Mouse (Mus musculus): Measurements from ENCODE around the gene Fkbpl.

The Fkbpl gene

DNA sequence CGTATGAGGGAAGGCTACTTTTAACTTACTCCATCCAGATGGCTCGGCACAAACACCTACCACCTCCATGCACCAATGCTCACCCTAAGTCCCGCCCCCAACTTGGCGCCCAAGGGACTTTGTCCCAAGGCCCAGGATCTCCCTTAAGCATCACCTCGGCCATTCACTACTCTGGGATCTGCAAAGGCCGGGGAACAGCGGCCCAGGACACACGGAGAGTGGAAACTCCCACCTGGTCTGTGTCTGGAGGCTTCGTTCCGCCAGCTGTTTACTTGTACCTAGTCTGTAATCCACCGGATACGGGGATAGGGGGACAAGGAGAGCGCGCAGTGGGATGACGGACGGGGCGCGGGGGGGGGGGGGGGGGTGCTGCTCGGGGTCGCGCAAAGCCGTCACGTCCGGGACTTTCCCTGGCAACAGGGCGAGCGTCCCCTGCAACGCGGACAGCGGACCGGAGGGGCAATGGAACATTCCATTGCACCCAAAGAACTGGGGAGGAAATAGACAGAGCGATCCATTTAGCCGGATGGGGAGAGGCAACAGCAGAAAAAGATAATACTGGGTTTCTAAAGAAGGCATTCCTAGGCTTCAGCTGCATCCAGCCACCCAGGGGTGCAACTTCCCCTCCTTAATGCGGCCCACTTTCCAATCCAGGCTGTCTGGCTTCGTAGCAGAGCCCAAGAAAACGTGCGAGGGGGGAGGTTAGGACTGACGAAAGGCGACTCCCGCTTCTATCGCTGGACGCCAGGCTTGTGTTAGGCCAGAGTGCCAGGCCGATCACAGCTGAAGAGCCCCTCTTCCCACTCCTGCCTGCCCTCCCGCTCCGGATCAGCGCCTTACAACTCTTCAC, 17.2 kb upstream of the Fkbpl start:
- peak; percentile 86 to 93 for DNase-seq

DNA sequence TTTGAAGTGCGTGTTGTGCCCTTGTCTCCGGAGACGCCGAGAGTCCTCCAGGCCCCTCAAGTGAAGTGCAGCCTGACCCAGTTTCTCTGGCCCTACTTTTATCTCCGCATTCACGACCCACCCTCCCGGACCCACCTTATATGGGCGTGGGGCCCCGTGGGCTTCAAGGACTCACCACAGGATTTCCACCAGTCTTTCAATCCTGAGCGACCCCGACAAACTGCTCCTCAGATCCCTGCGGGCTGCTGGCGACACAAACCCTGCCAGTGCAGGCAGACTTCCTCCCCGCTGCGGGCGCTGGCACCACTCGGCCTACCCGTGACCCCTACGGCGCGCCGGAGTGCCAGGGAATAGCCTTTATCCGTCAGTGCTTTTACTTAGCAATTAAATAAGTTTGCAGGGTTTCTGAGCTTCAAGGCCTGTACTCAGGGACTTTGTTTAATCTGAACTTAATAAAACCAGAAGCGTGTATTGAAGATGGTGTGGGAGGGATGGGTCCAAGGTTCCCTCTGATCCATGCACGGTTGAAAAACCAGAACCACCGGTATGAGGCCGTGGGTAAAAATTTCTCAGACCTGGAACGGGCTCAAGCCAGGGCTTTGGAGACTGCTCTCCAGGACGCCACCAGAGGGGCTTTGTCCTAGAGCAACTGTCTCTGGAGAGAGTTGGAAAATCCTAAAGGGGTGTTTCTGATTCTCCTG, 16.5 kb upstream of the Fkbpl start, which contains the start of gene Ppt2:
Gene Ppt2 (minus strand): TSS at position 568 of the 701 bp plus-strand sequence.
- peak; percentile 82 to 86 for DNase-seq

DNA sequence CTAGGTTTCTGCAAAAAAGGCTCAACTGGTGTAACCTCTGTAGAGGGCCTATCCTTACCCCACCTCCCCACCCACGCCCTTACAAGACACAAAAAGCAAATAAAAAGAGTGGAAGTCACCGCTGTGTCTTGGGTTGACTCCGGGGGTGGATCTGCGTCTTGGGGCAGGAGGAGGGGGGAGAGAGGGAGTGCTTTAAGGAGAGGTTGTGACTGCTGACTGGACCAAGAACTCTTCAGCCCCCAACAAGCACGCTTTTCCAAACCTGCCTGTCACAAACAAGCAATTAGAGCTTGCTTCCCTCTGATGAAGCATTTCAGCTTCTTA, 16.0 kb upstream of the Fkbpl start:
- DNase-seq, result no peak

DNA sequence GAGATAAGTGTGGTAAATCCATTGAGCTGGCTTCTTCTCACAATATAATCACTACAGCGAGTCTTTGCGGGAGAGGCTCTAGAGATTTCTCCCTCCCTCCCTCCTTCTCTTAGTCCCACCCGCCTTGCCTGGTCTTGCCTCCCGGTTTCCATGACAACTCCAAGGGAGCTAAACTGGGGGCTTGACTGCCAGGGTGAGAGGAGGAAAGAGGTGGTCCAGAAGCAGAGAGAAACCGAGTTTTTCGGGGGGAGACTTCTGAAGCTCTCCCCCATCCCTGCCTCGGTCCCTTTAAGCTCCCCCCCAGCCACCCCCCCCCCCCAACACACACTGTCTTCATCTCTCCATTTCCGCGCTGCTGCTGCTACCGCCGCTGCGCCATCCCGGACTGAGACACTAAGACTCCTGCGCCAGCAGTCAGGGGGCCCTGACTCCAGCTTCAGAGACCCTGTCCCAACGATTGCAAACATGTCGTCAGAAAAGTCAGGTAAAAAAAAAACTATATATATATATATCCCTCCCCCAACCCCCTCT, 15.3 kb upstream of the Fkbpl start, which contains the start of gene Prrt1:
Gene Prrt1 (plus strand): TSS at position 313 of the 531 bp plus-strand sequence.
- DNase-seq, result peak; percentile 63 to 71

DNA sequence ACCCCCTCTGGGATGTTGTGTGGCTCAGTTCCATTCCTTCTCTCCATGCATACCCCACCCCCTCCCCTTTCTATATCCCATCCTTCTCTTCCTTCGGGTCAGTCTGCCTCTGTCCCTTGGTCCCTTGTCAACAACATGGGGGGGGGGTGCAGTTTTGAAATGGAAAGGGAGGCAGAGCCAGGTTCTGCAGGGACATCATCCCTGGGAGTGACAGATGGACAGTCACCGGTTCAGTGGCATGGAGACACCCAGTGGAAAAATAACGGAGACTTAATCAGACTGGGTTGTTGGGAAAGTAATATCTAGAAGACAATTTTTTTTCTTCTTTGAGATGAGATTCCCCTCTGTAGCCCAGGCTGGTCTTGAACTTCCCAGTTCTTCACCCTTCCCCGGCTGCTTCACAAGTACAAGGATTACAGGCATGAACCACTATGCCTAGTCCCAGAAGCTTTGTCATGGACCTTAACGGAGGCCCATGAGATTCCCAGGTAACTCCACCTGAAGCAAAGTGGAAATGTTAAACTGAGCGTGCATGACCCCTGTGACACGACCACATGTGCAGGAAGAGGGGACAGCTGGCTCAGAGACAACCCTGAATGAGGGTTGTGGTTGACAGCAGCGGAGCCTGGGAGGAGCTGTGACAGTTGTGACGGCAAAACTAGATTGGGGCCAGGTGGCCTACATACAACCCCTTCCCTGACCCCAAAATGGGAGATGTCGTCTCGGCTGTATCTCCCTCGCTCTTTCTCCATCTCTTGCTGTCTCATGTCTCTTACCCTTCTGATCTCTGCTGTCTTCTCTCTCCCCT, 14.6 kb upstream of the Fkbpl start:
- peak; percentile 68 to 77 for DNase-seq

DNA sequence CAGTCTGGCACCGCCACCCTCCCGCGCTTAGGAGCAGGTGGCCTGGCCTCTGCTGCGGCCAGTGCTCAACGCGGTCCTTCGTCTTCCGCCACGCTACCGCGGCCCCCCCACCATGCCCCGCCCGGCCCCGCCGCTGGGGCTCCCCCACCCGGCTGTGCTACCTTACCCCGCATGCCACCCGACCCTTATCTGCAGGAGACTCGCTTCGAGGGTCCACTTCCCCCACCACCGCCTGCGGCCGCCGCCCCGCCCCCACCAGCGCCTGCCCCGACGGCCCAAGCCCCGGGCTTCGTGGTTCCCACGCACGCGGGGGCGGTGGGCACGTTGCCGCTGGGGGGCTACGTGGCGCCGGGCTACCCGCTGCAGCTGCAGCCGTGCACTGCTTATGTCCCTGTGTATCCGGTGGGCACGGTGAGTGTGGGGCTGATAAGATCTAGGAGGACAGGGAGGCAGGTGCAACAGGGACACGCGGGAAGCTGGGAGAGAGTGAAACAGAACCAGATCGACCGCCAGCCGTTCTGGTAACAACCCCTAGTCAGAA, 13.7 kb upstream of the Fkbpl start:
- DNase-seq, result peak; percentile 55 to 68

DNA sequence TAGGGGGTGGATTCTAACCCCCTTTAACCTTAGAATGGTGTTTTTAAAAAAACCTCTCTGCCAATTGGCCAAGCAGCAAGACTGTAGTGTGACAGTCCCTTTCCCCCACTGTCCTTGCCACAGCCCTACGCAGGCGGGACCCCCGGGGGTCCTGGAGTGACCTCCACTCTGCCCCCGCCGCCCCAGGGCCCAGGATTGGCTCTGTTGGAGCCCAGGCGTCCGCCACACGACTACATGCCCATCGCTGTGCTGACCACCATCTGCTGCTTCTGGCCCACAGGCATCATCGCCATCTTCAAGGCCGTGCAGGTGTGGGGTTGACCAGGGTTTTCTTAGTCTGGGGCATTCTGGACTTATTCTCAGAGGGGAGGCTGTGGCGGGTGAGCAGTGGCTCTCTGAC, 12.9 kb upstream of the Fkbpl start:
- DNase-seq, result peak; percentile 52 to 62

DNA sequence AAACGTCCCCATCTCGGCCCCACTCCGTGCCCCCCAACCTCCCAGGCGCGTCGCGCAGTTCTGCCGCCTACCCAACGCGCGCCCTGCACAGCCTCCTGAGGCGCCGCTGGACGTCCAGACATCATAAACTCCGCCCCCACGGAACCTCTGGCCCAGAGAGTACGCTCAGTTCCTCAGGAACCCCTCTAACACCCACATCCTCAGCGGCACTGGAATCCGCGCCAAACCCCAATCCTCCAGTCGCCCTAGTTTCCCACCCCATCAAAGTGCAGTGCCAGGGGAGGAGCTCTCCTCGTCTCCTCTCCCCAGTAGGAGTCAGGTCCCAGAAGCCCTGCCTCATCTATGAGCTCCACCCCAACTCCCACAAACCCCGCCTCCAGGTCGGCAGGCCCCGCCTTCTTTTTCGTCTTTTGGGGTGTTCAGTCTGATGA, 12.3 kb upstream of the Fkbpl start:
- peak; percentile 86 to 91 for DNase-seq

DNA sequence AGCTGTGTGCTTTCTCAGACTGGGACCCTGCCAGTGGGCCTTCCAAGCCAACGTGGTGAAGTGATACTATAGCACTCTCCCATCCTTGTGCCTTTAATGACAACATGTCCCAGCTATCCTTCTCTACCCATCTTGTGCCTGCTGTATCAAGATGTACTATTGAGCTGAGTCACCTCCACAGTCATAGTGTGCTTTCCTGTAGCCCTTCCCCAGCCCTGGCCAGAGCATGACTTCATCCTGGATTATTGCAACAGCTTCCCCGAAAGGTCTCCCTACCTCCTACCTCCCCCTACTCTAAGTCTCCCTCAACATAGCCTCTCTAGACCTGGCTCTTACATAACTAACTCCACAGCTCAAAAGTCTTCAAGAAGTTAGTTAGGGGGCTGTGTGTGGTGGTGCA, 8.9 kb upstream of the Fkbpl start:
- no peak for DNase-seq

DNA sequence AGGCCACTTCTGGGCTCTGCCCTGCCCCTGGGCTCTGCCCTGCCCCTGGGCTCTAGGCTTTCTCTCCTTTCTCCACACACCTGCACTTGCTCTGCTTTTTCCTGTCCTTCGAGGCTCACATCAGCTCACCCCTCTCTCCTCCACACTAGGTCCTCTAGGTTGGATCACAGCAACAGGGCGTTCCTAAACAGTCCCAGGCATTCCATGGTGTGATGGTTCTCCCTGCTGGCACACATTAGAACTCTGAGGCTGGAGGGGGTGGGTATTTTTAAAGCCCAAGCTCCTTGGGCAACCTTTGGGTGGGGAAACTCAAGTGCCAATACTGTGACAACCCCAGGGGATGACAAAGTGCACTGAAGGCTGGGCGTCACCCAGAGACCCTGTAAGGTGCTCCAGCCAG, 7.1 kb upstream of the Fkbpl start:
- no peak for DNase-seq

DNA sequence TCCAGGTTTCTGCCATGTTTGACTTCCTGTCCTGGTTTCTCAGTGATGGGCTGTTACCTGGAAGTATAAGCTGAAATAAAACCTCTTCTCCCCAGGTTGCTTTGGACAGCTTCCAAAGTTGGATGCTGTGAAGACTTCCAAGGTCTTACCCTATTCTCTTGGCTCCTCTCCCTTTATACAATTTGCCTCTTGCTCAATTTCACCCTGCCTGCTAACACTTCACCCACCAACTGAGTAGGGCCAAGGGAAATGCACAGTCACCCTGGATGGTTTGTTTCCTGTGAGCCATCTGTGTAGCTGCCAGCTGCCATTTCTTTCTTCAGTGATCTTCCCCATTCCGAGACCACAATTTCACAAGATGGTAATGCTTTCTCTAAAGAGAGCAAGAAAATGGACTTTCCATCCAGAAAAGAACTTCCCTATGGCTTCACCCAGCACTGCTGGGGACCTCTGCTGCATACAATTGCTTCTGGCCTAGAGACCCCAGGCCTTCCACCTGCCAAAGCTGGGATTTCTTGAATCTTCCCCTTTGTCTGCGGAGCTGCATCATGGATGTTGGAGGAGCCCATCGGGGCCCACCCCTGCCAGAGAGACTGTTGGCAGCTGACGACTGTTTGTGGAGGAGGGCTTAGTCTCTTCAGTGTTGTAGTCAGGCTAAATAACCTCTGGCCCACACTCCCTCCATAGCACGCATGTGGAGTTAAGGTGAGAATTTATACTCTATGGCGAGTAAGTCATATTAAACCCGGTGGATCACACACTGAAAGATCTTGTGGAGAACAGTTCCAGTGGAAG, 4.9 kb upstream of the Fkbpl start:
- DNase-seq, result peak in 1 of 2 experiments; percentile 28

DNA sequence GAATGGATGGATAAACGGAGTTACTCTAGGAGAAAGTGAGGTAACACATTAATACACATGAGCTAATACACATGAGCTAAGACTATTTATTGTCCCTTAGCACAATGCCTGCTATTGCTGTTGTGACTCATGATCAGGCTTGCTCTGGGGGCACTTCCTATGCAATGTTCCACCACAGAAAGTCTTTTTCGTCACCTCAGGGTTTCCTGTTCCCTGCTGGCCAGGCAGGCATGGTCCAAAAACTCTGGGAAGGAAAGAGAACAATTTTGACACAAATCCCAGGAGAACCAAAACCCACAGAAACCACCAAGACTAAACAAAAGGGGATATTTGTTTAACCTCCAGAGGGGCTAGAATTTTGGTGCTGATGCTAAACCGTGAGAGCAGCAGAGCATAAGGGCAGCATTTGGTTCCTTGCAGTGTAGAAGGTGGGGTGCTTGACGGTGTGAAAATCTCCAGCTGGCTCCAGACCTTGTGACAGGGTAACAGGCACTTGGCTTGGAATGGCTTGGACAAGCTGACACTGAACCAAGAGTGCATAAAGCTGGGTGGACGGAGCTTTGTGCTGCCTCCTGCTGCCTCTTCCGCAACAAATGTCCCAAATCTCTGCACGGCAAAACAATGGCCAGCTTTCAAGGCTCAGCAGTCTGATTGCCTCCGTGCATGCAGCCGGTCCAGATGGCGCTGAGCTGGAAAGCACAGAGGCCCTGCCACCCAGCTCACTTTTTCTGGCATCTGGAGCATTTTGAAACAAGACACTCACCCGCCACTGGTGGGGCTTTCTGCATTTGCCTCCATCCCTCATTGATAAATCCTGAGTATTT, 3.6 kb upstream of the Fkbpl start:
- DNase-seq, result peak; percentile 86 to 90

DNA sequence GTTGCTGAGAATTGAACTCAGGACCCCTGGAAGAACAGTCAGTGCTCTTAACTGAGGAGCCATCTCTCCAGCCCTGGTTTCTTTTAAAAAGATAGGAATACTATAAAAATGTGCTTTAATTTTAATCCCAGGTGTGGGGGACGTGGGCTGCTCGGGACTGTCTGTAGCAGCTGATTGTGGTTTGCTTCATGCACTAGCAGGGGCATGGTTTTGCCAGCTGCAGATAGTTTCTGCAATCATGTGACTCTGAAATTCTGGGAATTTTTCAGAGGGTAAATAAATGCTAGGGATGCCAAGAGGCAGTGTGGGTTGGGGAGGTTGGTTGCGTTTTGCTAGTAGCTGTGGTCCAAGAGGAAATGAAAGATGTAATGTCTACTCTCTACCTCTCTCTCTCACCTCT, 2.6 kb upstream of the Fkbpl start:
- no peak for DNase-seq

DNA sequence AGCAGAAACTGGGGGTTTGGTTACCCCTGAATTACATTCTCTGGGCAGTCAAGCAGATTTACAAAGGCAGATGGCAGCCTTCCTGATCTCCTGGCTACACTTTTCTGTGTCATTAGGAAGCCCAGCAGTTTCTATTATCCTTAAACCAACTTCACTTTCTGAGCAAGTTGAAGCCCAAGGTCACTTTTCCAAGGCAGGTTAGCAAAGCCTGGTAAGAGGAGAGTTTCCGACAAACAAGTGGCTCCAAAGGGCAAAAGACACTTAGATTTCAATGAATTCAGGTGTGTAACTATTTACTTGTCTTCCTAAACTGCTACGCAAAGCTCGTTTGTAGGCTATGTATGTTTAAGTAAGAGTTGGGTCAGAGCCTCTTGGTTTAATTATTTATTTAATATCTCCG, 1.2 kb upstream of the Fkbpl start:
- peak in 1 of 2 experiments; percentile 16 for DNase-seq

DNA sequence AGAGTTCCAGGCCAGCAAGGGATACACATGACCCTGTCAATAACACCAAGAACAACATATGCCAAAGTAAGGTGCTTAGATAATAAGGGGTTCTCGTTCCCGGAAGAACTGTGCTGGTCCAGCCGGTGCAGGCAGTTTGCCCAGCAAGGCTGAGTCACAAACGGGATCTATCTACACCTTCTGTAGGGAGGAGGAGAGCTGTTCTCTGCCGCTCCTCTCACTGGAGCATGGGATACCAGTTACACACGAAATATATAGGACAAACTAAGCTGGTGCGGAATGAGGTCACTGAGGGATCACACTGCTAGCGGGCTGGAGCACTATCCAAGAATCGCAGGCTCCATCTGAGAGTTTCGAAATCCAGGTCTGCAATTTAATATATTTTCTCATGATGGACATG, 620 bp upstream of the Fkbpl start:
- DNase-seq, result peak; percentile 76 to 79

DNA sequence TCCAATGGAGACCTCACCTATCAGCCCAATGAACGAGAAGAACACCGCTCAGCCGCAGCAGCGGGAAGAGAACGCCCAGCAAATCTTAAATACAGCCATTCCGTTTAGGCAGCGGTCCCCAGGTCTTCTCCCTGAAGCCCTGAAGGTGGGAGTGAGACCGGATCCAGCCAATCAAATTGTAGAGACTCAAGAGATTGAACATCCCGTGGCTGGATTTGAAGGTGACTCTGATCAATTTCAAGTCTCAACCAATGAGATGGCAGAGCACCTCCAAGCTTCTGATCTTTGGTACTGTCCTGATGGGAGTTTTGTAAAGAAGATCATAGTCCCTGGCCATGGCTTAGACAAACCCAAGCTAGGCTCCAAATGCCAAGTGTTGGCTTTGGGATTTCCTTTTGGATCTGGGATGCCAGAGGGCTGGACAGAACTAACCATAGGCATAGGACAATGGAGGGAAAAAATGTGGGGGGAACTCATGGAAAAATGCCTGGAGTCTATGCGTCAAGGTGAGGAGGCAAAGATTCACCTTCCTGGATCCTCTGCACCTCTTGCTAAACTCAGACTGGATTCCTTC, 779 bp downstream of the Fkbpl start:
- peak in 1 of 2 experiments; percentile 22 for DNase-seq

DNA sequence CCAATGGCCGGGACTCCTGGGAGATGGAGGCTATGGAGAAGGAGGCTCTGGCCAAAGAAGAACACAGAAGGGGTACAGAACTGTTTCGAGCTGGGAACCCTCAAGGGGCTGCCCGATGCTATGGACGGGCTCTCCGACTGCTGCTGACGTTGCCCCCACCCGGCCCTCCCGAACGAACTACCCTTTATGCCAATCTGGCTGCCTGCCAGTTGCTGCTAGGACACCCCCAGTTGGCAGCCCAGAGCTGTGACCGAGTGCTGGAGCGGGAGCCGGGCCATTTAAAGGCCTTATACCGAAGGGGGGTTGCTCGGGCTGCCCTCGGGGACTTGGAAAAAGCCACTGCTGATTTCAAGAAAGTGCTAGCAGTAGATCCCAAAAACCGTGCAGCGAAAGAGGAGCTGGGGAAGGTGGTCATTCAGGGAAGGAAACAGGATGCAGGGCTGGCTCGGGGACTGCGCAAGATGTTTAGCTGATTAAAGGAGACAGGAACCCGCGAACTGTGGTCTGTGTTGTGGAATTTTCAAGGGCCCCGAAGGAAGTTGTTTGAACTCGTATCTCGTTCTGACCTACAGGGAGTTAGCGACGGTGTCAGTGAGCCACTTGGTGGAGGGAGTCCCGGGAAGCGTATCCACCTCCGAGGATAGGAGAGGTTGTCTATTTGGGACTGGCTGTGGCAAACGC, 1.4 kb downstream of the Fkbpl start:
- peak in 1 of 2 experiments; percentile 56 for DNase-seq

DNA sequence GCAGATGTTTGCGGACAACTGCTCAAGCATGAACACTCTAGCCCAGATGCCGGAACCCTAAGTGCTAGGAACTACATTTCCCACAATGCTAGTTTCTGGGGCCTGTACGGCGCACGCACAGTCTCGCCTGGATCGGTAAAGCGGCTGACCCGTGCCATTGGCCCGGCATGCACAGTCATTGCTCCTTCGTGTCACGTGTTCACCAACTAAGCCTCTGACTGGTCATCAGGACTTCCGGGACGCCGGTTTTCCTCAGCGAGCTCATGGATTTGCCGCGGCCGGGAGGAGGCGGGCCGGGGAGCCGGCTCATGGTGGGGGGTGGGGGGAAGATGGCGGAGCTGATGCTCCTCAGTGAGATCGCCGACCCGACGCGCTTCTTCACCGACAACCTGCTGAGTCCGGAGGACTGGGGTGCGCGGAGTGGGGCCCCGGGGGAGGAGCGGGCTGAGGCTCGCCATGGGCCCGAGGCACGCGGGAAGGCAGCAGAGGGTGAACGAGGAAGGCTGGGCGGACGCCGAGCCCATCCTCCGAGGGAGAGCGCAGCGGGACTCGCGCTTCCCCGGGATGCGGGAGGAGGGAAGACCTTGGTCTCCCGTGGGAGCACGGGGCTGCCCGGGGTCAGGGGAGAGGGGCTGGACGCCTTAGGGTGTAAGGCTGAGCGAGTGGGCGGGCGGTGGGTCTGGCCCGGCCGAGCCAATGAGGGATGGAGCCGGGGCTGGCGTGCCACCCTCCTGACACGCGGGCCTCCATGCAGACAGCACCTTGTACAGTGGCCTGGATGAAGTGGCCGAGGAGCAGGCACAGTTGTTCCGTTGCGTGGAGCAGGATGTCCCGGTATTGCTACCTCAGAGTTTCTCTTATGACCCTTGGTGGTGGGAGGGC, 2.6 kb downstream of the Fkbpl start, which contains the start of gene Atf6b:
Gene Atf6b (plus strand): TSS at position 241 of the 882 bp plus-strand sequence.
- peak; percentile 92 to 98 for DNase-seq
